Mouse (Mus musculus) thymus, adult 2 months (tissue): ENCODE measurements around the gene Arhgef9. TPM values are rescaled to one million over a fixed set of nuclear protein-coding genes. Genes with fewer than 3 reads are reported as not detected.

Source experiments
- DNase-seq: peaks from one replicate; pipeline ENCODE4 v3.0.0; 2021
- H3K27ac ChIP-seq: fragments of 200-500 bp; 2 replicates; pipeline ENCODE4 v1.5.1; 2012; ENCODE audit warnings: low read length, control low read depth; ENCODE audit not compliant: control insufficient read depth, insufficient read depth
- H3K27me3 ChIP-seq: fragments of 200-500 bp; 2 replicates; pipeline ENCODE4 v1.6.1; 2012; ENCODE audit warnings: mild to moderate bottlenecking, low read length, moderate library complexity, mixed read lengths; ENCODE audit not compliant: control insufficient read depth, insufficient read depth
- H3K36me3 ChIP-seq: fragments of 200-500 bp; 2 replicates; pipeline ENCODE4 v1.6.1; 2012; ENCODE audit warnings: mild to moderate bottlenecking, low read length, moderate library complexity; ENCODE audit not compliant: control insufficient read depth, insufficient read depth
- H3K4me1 ChIP-seq: fragments of 200-500 bp; replicated peaks from 2 replicates; pipeline ENCODE4 v1.6.1; 2012; ENCODE audit warnings: low read length; ENCODE audit not compliant: control insufficient read depth, insufficient read depth
- H3K4me3 ChIP-seq: fragments of 200-500 bp; 2 replicates; pipeline ENCODE4 v1.5.1; 2012; ENCODE audit warnings: mild to moderate bottlenecking, low read length, control low read depth, moderate library complexity; ENCODE audit not compliant: control insufficient read depth, insufficient read depth
- CTCF ChIP-seq: fragments of 200-500 bp; IDR thresholded peaks from 2 replicates; pipeline ENCODE4 v1.5.1; 2012; ENCODE audit warnings: mild to moderate bottlenecking, control low read depth, low read length, moderate library complexity, borderline replicate concordance; ENCODE audit not compliant: control insufficient read depth, poor library complexity, insufficient read depth; ENCODE audit errors: extremely low read depth
- POLR2A ChIP-seq: fragments of 200-500 bp; IDR thresholded peaks from 2 replicates; pipeline ENCODE4 v1.6.1; 2012; ENCODE audit warnings: mild to moderate bottlenecking, low read length, control low read depth, moderate library complexity; ENCODE audit not compliant: control insufficient read depth, poor library complexity, insufficient read depth; ENCODE audit errors: extremely low read depth
- WGBS: fragments of 180-500 bp; shearing (Covaris S2); methylation state at CpG from one replicate; pipeline ENCODE4 v1.1.7; 2018; 5-methylcytosine and 5-hydroxymethylcytosine counted together
- polyA plus RNA-seq: library from polyadenylated mRNA; depleted of rRNA; stranded (reverse); fragments of >200 nt; gene quantifications from 2 replicates; pipeline ENCODE4 v1.2.3, GENCODE M21; 2012; rRNA removed

The Arhgef9 gene
- polyA plus RNA-seq: 0.93 and 1.2 TPM in 2 replicates

GRCm38 (mm10) chrX:95196104-95196919 lies at the start of gene Arhgef9:
Gene Arhgef9, minus strand, starts transcription at chrX:95196856.
- Histone ChIP-seq H3K36me3 (no peaks in the 10 kb centered on the region), H3K27me3 (no peaks in the 10 kb centered on the region), H3K27ac (no peak within 1 kb of the TSS), H3K4me1 (no peaks in the 10 kb centered on the region; the same call in 1 of the 2 replicates), H3K4me3 (no peak within 1 kb of the TSS)
- DNase-seq: no peak
- TF ChIP-seq POLR2A: no peak
- TF ChIP-seq CTCF: no peak
- WGBS: 8% methylated on average over 19 of the region's 24 CpGs

GRCm38 (mm10) chrX:95238896-95239295 lies 42.2 kb upstream of the Arhgef9 start:
- H3K4me1 ChIP-seq: no peaks in the 10 kb centered on the region
- no peak overlapping the region for H3K4me3 ChIP-seq
- no peak overlapping the region for H3K27ac ChIP-seq
- no peaks in the 10 kb centered on the region for H3K27me3 ChIP-seq
- DNase-seq: no peak
- H3K36me3 ChIP-seq: no peaks in the 10 kb centered on the region
- TF ChIP-seq POLR2A: no peak
- no peak for TF ChIP-seq CTCF

- Histone ChIP-seq H3K36me3 (no peaks in the 10 kb centered on the region), H3K4me1 (no peaks in the 10 kb centered on the region; the same call in 1 of the 2 replicates), H3K27me3 (no peaks in the 10 kb centered on the region), H3K27ac (no peak overlapping the region), H3K4me3 (no peak overlapping the region)
- no peak for TF ChIP-seq POLR2A
- TF ChIP-seq CTCF: no peak
- no peak for DNase-seq
- 35% methylated on average over 3 of the region's 3 CpGs for WGBS
Measured at GRCm38 (mm10) chrX:95195363-95196103, 1.1 kb downstream of the Arhgef9 start.

GRCm38 (mm10) chrX:95175978-95176377 lies 20.7 kb downstream of the Arhgef9 start:
- Histone ChIP-seq H3K36me3 (no peaks in the 10 kb centered on the region), H3K27me3 (no peaks in the 10 kb centered on the region), H3K4me1 (no peaks in the 10 kb centered on the region), H3K27ac (no peak overlapping the region), H3K4me3 (no peak overlapping the region)
- TF ChIP-seq POLR2A (no peak), CTCF (no peak)
- peak; percentile 37 for DNase-seq
- WGBS: 2% methylated on average over 3 of the region's 3 CpGs

- 1% methylated on average over 16 of the region's 16 CpGs for WGBS
- no peaks in the 10 kb centered on the region for H3K36me3 ChIP-seq
- peak; percentile 74 for DNase-seq
Measured at GRCm38 (mm10) chrX:95166317-95166716, 30.3 kb downstream of the Arhgef9 start.

GRCm38 (mm10) chrX:95165671-95166127 lies 31.0 kb downstream of the Arhgef9 start:
- H3K27ac ChIP-seq: peak overlapping the region; percentile 66; the same call in 1 of the 2 replicates
- H3K27me3 ChIP-seq: no peaks in the 10 kb centered on the region
- DNase-seq: peak; percentile 15
- H3K4me3 ChIP-seq: peak overlapping the region; percentile 68
- H3K4me1 ChIP-seq: peaks cover 3% of the 10 kb centered on the region
- WGBS: 21% methylated on average over 9 of the region's 9 CpGs
- TF ChIP-seq POLR2A: no peak
- TF ChIP-seq CTCF: no peak
- no peaks in the 10 kb centered on the region for H3K36me3 ChIP-seq

More at GRCm38 (mm10) chrX:95166317-95166716, 30.3 kb downstream of the Arhgef9 start:
- peak overlapping the region; percentile 68 for H3K4me3 ChIP-seq
- peaks cover 3% of the 10 kb centered on the region for H3K4me1 ChIP-seq
- peak overlapping the region; percentile 66 for H3K27ac ChIP-seq
- TF ChIP-seq CTCF (no peak), POLR2A (peak; percentile 33; the same call in 1 of the 2 replicates)
- no peaks in the 10 kb centered on the region for H3K27me3 ChIP-seq
